Mouse (Mus musculus): Measurements from ENCODE around the gene Mybphl.

The Mybphl gene

GRCm38 (mm10) chr3:108372274-108372673, 7.6 kb downstream of the Mybphl start:
- no peak for DNase-seq (ENCODE audit: low read depth, low spot score)

GRCm38 (mm10) chr3:108372691-108373090, 8.0 kb downstream of the Mybphl start:
- no peak for DNase-seq (ENCODE audit: low read depth, low spot score)

GRCm38 (mm10) chr3:108378875-108379663, 14.4 kb downstream of the Mybphl start:
- DNase-seq (ENCODE audit: low read depth, low spot score), result no peak

- no peak for DNase-seq (ENCODE audit: low read depth, low spot score)
Observed at GRCm38 (mm10) chr3:108380695-108381094, 16.0 kb downstream of the Mybphl start.

- DNase-seq (ENCODE audit: low read depth, low spot score), result no peak
Observed at GRCm38 (mm10) chr3:108381945-108382875, 17.5 kb downstream of the Mybphl start.

- DNase-seq (ENCODE audit: low read depth, low spot score), result peak; percentile 75
Observed at GRCm38 (mm10) chr3:108383485-108384354, 19.0 kb downstream of the Mybphl start, which contains the start of gene Psrc1. TSS of gene Psrc1 (plus strand) at chr3:108383839.

- DNase-seq (ENCODE audit: low read depth, low spot score), result no peak
Observed at GRCm38 (mm10) chr3:108384425-108384824, 19.7 kb downstream of the Mybphl start.

GRCm38 (mm10) chr3:108386186-108386585, 21.5 kb downstream of the Mybphl start:
- no peak for DNase-seq (ENCODE audit: low read depth, low spot score)

- peak; percentile 93 for DNase-seq (ENCODE audit: low read depth, low spot score)
Observed at GRCm38 (mm10) chr3:108389111-108389545, 24.4 kb downstream of the Mybphl start.

- no peak for DNase-seq (ENCODE audit: low read depth, low spot score)
Observed at GRCm38 (mm10) chr3:108392299-108392698, 27.6 kb downstream of the Mybphl start.

- DNase-seq (ENCODE audit: low read depth, low spot score), result no peak
Observed at GRCm38 (mm10) chr3:108392793-108393192, 28.1 kb downstream of the Mybphl start.

- DNase-seq (ENCODE audit: low read depth, low spot score), result no peak
Observed at GRCm38 (mm10) chr3:108398281-108398680, 33.6 kb downstream of the Mybphl start.

GRCm38 (mm10) chr3:108400442-108400841, 35.7 kb downstream of the Mybphl start:
- DNase-seq (ENCODE audit: low read depth, low spot score), result no peak

- DNase-seq (ENCODE audit: low read depth, low spot score), result peak; percentile 84
Observed at GRCm38 (mm10) chr3:108401692-108402527, 37.2 kb downstream of the Mybphl start.

GRCm38 (mm10) chr3:108402528-108402920, 37.8 kb downstream of the Mybphl start:
- no peak for DNase-seq (ENCODE audit: low read depth, low spot score)

GRCm38 (mm10) chr3:108405536-108406305, 41.0 kb downstream of the Mybphl start:
- DNase-seq (ENCODE audit: low read depth, low spot score), result no peak

- DNase-seq (ENCODE audit: low read depth, low spot score), result no peak
Observed at GRCm38 (mm10) chr3:108406306-108406885, 41.7 kb downstream of the Mybphl start.

- no peak for DNase-seq (ENCODE audit: low read depth, low spot score)
Observed at GRCm38 (mm10) chr3:108408517-108409008, 43.9 kb downstream of the Mybphl start.
